Mouse (Mus musculus) myocyte (in vitro differentiated cells): Measurements from ENCODE around the gene Mapk8ip1.

Experiments
- CEBPB ChIP-seq: IDR thresholded peaks from 2 replicates; pipeline ENCODE4 v1.6.1; 2011; ENCODE audit warnings: mild to moderate bottlenecking, moderate library complexity; ENCODE audit not compliant: poor library complexity, insufficient read depth, severe bottlenecking
- E2F4 ChIP-seq: IDR thresholded peaks from one replicate; pipeline ENCODE4 v1.6.1; 2011; ENCODE audit warnings: mild to moderate bottlenecking, control low read depth, moderate library complexity; ENCODE audit not compliant: insufficient read depth
- MAX ChIP-seq: IDR thresholded peaks from one replicate; pipeline ENCODE4 v1.6.1; 2011; ENCODE audit warnings: low read depth, mild to moderate bottlenecking, control low read depth
- MYOD1 ChIP-seq, 3 experiments: IDR thresholded peaks; one replicate each; pipeline ENCODE4 v1.6.1; 2011; ENCODE audit warnings: control low read depth in 2 of 3, low read depth in 2 of 3, mild to moderate bottlenecking in 2 of 3, moderate library complexity in 1 of 3; ENCODE audit not compliant: insufficient read length in 2 of 3, control insufficient read depth in 1 of 3
- MYOG ChIP-seq, 3 experiments: IDR thresholded peaks; one replicate each; pipeline ENCODE4 v1.6.1; 2011; ENCODE audit warnings: control low read depth in 2 of 3, low read depth in 2 of 3, mild to moderate bottlenecking in 2 of 3; ENCODE audit not compliant: insufficient read length in 2 of 3, control insufficient read depth in 1 of 3, insufficient read depth in 1 of 3
- POLR2A ChIP-seq: IDR thresholded peaks from one replicate; pipeline ENCODE4 v1.6.1; 2011; ENCODE audit warnings: low read depth, mild to moderate bottlenecking, control low read depth, moderate library complexity; ENCODE audit not compliant: insufficient read length
- POLR2AphosphoS2 ChIP-seq: IDR thresholded peaks from one replicate; pipeline ENCODE4 v1.6.1; 2011; ENCODE audit warnings: low read depth, control low read depth; ENCODE audit not compliant: insufficient read length
- REST ChIP-seq: IDR thresholded peaks from one replicate; pipeline ENCODE4 v1.6.1; 2011; ENCODE audit warnings: mild to moderate bottlenecking, control low read depth, moderate library complexity; ENCODE audit not compliant: insufficient read depth, insufficient read length
- TCF12 ChIP-seq: IDR thresholded peaks from one replicate; pipeline ENCODE4 v1.6.1; 2011; ENCODE audit warnings: mild to moderate bottlenecking, control low read depth; ENCODE audit not compliant: poor library complexity, insufficient read depth, severe bottlenecking
- USF1 ChIP-seq: IDR thresholded peaks from one replicate; pipeline ENCODE4 v1.6.1; 2011; ENCODE audit warnings: low read depth, mild to moderate bottlenecking, control low read depth, moderate library complexity

DNA sequence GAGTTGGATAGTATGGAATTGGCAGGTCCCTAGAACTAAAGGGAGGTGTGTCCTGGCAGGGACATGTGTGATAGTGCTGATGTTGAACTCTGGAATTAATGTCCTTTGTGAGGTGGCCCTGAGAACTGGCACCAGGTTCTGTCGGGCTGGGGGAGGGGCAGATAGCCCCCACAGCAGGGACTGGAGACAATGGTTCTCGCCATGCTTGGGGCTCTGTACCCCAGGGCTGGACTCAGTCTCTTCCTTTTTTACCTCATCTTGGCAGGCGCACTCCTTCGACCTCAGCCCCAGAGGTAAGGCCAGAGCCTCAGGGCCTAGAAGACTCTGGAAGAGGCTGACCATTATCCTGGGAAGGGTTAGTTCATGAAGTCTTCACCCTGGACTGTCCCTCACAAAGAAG lies 18.3 kb downstream of the Mapk8ip1 start:
- TF ChIP-seq E2F4 (no peak), MAX (no peak), POLR2A (no peak), POLR2AphosphoS2 (no peak), TCF12 (no peak), MYOD1 (IDR thresholded peaks at IDR 0.05; ENCODE audit: control insufficient read depth in 1 of 3, insufficient read length in 2 of 3, low read depth in 2 of 3) (no peak), CEBPB (no peak), USF1 (no peak), MYOG (IDR thresholded peaks at IDR 0.05; ENCODE audit: control insufficient read depth in 1 of 3, insufficient read depth in 1 of 3, insufficient read length in 2 of 3, low read depth in 2 of 3) (no peak), REST (no peak)
